Mouse (Mus musculus) common myeloid progenitor, adult 5-6 weeks (primary cell): ENCODE results near the gene Kmt5b. TPM values are rescaled to one million over a fixed set of nuclear protein-coding genes. Genes with fewer than 3 reads are reported as not detected.

Experiments used
- ATAC-seq: replicated peaks from 2 replicates; pipeline ENCODE4 v1.8.0; 2016; ENCODE audit warnings: low read depth, mild to moderate bottlenecking, moderate TSS enrichment, inconsistent platforms; ENCODE audit not compliant: poor library complexity, severe bottlenecking
- total RNA-seq: library from RNA; stranded (forward); fragments of 200-1000, 187-1606 nt; gene quantifications from 2 replicates; pipeline ENCODE4 v1.2.3, GENCODE M21; 2017

Gene Kmt5b
- total RNA-seq, 1 experiment from 2014 or later: 51.6 TPM

- peak; percentile 57 for ATAC-seq
These were observed 818 bp downstream of the Kmt5b start for GRCm38 (mm10) chr19:3767781-3768696.

- peak; percentile 87 for ATAC-seq
These were observed 1.6 kb downstream of the Kmt5b start for GRCm38 (mm10) chr19:3768697-3769383.

GRCm38 (mm10) chr19:3769533-3769932 is 2.3 kb downstream of the Kmt5b start:
- no peak for ATAC-seq

GRCm38 (mm10) chr19:3774159-3774558 is 6.9 kb downstream of the Kmt5b start:
- no peak for ATAC-seq

- ATAC-seq: no peak
These were observed 11.5 kb downstream of the Kmt5b start for GRCm38 (mm10) chr19:3778713-3779112.

GRCm38 (mm10) chr19:3790077-3790476 is 22.9 kb downstream of the Kmt5b start:
- no peak for ATAC-seq

GRCm38 (mm10) chr19:3805526-3805925 is 38.3 kb downstream of the Kmt5b start:
- no peak for ATAC-seq

- no peak for ATAC-seq
These were observed 43.5 kb downstream of the Kmt5b start for GRCm38 (mm10) chr19:3810536-3811233.

- no peak for ATAC-seq
These were observed 47.2 kb downstream of the Kmt5b start for GRCm38 (mm10) chr19:3814461-3814860.

- ATAC-seq: no peak
These were observed 48.6 kb downstream of the Kmt5b start for GRCm38 (mm10) chr19:3815824-3816223.

- no peak for ATAC-seq
These were observed 51.9 kb downstream of the Kmt5b start for GRCm38 (mm10) chr19:3819080-3819479.

- ATAC-seq: no peak
These were observed 52.8 kb downstream of the Kmt5b start for GRCm38 (mm10) chr19:3819899-3820444.

- ATAC-seq: no peak
These were observed 57.8 kb downstream of the Kmt5b start for GRCm38 (mm10) chr19:3825044-3825443.

- no peak for ATAC-seq
These were observed 62.6 kb downstream of the Kmt5b start for GRCm38 (mm10) chr19:3829863-3830262.

- no peak for ATAC-seq
These were observed 64.5 kb downstream of the Kmt5b start for GRCm38 (mm10) chr19:3831716-3832115.

GRCm38 (mm10) chr19:3832851-3833353 is 65.7 kb downstream of the Kmt5b start:
- ATAC-seq: peak; percentile 96

GRCm38 (mm10) chr19:3834301-3834700 is 67.1 kb downstream of the Kmt5b start:
- ATAC-seq: no peak

- no peak for ATAC-seq
These were observed 69.6 kb downstream of the Kmt5b start for GRCm38 (mm10) chr19:3836791-3837190.

- ATAC-seq: no peak
These were observed 71.7 kb downstream of the Kmt5b start for GRCm38 (mm10) chr19:3838931-3839330.

GRCm38 (mm10) chr19:3839686-3840085 is 72.5 kb downstream of the Kmt5b start:
- ATAC-seq: no peak
